Mouse (Mus musculus): ENCODE measurements at regions not wholly inside any gene's neighbourhood (a gene's known extent, or its start where the extent isn't known, plus 50 kb on each side); places are given as distances from the start of the nearest gene placed in this dataset.

DNA sequence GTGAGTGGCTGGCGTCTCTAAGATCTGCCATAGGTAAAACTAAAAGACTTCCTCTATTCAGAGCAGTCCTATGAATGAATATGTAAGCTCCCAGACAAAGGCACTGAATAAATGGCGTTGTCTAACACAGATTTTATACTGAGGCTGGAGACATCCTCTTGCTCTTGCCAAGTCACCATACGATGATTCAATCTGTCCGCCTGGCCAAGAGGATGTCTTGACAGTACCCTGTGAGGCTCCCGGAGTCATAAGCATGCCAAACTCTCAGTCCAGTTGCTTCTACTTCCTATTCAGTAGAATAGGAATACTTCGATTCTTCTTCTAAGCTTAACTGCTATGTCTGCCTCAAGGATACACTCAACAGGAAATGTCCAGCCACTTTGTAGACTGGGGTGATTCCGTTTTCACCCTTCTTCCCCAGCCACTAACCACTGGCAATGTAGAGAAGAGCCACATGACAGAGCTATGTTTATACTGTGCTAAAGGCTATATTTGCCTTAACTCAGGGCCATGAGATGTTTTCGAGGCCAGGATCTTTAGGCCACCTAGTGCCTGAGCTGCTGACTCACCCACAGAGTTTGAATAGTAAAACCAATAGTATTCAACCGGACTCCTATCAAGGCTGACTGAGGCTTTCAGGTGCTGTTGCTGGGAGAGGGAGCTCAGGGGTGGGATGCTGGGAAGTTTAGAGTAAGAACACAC, 188.7 kb upstream of the Atp5g3 start:
- peak; percentile 20 for DNase-seq (ENCODE audit: inconsistent ontology term)

DNA sequence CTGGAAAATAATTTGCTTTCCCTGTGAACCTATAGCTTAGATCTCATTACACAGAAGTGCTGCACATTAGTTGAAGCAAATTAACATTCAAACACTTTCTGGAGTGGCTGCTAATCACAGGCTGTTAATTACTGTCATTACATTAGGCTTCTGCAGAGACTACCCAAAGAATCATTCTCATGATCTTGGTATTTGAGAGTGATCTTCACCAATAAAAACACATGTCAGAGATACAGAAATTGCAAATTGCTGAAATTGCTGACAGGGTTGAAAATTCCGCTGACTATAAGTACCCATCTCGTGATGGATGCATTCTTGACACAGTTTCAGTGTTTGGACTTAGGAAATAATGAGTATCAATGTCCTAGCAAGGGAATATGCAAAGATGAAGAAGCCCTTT, 185.7 kb upstream of the Atp5g3 start:
- no peak for DNase-seq (ENCODE audit: inconsistent ontology term)

DNA sequence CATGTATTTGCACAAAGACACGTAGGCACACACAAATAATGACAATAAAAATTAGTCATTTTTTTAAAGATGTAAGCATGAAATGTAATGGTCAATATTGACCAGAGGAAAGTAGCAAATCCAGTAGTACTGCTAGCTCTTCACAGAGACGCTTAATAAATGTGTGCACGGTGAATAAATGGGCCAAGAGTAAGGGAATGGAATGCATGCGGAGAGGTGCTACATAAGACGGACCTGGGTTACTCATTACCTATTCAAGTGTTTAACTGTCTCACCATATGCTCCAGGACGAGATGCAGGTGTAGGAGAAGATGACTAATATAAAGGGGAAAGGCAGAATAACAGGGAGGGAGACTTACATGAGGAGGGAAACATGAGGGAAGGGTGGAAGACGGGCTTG, 182.4 kb upstream of the Atp5g3 start:
- no peak for DNase-seq (ENCODE audit: inconsistent ontology term)

DNA sequence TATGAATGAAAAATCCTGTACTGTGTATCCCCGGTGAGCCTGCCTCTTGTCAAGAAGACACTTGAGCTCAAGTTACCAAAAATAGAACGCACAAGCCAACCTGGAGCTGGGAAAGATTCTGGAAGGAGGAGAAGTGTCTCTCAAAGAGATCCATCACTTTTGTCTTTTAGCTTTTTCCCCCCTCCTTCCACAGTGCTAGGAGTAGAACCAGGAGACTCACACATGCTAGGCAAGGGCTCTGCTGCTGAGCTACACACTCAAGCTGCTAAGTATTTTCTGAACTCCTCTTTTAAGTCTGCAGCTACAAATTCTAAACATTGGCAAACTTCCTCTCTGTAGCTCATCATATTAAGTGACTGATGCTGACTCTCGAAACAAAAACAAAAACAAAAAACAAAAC, 176.2 kb upstream of the Atp5g3 start:
- DNase-seq (ENCODE audit: inconsistent ontology term), result no peak

DNA sequence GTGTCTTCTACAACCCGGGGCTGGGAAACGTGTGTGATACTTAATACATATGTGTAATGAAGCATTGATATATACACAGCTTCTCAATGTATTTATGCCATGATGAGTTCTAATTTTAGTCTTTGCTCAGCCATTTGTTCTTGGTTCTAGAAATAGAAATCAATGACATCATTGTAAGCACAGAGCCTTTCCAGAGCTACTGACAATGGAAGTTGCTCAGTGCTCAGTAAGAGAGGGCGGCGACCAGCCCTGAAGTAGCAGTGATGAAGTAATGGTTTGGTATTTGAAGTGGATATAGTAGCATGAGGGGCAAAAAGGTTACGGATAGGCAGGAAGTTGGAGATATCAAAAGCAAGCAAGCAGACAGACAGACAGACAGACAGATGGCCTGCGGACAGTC, 173.8 kb upstream of the Atp5g3 start:
- DNase-seq (ENCODE audit: inconsistent ontology term), result no peak

DNA sequence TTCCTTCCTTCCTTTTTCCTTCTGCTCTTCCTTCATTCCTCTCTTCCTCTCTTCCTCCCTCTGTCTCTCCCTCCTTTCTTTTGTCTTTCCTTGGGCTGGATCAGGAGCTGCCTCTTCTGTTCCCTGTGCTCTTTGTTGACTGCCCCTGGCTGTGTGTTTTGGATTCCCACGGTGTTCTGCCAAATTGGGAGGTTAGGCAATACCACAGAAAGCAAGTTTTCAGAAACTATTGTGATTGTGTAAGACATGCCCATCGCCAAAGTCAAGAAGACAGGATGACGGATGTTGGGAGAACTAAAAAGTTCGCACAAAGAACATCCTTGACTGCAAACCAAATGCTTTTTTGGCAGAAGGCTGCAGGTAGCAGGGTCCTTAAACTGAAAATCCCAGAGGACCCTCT, 165.6 kb upstream of the Atp5g3 start:
- DNase-seq (ENCODE audit: inconsistent ontology term), result no peak

DNA sequence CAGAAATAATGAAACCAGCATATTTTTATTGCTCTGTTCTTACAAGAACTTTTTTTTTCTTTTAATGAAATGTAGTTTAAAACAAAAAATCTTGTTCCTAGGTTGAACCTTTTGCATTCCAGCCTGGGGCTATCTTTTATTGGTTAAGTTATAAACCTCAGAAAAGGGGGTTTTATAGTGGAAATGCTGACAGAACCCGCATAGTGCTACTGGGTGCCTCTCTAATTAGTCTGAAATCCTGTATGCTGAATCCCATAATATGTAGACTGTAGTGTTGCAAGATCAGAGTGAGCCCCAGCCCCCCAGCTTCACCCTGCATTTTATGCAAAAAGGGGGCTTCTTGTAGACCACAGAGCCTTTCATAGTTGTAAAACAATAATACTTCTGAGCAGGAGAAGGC, 164.4 kb upstream of the Atp5g3 start:
- no peak for DNase-seq (ENCODE audit: inconsistent ontology term)

DNA sequence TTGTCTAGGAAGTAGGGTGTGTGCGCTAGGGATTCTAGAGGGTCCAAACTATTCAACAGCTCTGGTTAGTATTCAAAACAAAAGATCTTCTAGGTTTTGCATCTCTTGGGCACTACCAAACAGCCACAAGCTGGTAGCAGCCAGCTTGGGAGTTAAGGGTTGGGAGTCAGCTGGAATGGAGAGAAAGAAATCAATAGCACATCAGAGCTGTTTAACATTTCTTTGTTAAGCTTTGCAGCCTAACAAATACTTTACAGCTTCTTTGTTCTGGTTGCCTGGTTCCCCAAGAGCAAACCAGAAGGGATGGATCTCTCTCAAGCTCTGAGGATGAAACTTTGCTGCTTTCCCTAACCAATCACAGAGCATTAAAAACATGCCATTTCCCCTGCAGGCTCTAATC, 162.3 kb upstream of the Atp5g3 start:
- no peak for DNase-seq (ENCODE audit: inconsistent ontology term)

DNA sequence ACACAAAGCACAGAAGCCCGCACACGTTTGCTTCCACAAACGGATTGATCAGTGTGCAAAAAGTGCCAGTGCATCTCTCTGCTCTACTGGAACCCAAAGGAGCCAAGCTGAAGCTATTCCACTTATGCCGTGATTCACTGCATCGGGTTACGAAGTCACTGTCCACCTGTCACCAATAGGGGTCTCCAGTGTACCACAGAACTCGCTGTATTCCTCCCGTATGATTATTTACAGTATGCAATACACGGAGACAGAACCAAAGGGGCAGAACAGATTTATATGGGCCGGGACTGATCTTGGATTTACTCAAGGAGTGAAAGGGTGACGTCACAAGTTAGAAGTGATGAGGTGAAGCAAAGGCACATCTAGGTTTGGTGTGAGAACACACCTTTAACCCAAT, 155.5 kb upstream of the Atp5g3 start:
- peak; percentile 34 for DNase-seq (ENCODE audit: inconsistent ontology term)

DNA sequence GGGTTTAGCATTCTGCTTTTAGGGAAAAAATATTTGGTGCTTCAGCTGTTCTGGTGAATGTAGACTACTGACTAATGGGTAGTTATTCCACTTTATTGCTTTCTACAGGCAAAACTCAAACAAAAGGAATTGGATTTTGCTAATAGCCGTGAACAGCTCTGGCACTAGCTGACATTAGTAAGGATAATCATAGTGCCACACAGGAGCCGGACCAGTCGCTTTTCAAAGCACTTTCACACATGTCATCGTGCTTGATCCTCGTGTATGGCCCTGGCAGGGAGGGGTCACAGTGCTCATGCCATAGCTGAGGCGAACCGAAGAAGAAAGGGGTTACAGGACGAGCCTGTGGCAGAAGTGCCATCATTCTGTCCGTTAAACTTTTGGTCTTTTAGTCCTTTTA, 153.2 kb upstream of the Atp5g3 start:
- DNase-seq (ENCODE audit: inconsistent ontology term), result no peak

DNA sequence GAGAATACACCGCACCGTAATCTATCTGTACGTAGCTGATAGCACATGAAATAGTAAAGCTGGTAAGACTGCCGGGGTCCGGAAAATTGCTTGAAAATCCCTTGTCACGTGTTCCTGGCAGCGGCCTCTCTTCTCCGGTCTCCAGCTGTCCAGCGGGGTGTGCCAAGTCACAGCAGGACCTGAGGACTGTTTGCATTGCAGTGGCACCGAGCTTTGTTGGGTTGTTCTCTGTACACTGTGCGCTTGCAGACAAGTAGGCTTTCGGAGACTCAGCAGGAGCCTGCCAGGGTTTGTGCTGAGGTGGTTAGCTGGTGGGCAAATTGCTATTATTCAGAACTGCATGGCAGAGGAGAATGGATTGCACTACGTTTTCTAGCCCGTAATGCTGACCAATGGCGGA, 152.7 kb upstream of the Atp5g3 start:
- peak; percentile 41 for DNase-seq (ENCODE audit: inconsistent ontology term)

DNA sequence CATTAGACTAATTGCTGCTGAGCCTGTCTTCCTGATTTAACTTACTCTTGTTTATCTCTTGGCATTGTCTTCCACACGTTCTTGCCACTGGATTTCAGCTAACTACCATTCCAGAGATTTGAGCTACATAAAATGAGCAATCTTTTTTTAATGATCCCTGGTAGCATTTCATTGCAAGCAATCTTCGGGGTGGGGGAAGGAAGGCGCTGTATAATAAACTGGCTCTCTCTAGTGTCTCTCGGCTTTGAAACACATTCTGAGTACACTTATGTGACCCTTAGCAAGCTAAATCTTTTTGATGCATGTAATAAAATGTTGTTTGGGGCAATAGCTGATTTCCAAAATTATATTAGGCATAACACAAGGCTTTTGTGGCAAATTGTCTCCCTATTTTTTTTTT, 152.2 kb upstream of the Atp5g3 start:
- no peak for DNase-seq (ENCODE audit: inconsistent ontology term)

DNA sequence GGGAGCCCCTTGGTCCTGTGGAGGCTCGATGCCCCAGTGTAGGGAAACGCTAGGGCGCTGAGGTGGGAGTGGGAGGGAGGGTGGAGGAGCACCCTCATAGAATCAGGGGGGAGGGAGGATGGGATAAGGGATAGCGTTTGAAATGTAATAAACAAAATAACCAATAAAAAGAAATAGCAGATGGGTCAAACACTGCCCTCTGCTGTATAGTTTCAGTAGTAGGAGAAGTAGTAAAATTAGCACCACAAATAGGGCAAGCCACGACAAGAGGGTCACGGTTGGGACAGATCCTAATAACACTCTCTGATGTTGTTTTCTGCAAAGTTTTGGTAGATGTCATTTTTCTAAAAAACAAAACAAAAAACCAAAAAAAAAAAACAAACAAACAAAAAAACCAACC, 131.3 kb upstream of the Atp5g3 start:
- no peak for DNase-seq (ENCODE audit: inconsistent ontology term)

DNA sequence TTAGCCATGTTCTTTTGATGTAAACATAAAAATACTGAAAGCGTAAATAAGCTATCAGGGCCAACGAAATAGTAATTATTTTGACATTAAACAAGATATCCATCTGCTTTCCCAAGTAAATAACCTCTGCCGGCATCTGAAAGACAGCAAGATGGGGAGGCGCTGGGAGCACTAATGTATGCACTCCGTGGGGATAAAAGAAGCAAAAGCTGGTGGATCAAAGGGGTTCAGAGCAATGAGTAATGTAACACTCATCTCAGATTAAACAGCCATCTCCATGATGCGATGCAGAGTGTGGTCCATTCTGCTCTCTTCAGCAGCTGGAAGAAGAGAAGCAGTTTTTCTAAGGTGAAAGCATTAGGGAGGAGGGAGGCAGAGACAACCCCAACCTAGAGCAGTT, 128.5 kb upstream of the Atp5g3 start:
- no peak for DNase-seq (ENCODE audit: inconsistent ontology term)

DNA sequence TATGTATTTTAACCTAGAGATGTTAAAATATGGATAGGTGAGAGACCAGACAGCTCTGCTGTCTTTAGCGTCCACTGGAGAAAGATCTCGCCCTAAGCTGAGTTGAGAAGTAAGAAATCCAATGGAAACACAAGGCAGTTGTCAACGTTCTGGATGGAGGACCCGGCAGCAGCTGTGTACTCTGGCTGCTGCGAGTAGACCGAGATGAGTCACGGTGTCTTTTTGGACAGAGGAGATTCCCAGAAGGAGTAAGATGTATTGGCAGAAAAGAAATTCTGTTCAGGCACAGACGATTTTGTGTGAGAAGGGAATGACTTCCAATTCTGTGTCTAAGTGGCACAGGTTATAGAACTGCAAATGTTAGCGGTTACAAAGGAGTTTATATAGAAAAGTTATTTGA, 124.9 kb upstream of the Atp5g3 start:
- no peak for DNase-seq (ENCODE audit: inconsistent ontology term)

DNA sequence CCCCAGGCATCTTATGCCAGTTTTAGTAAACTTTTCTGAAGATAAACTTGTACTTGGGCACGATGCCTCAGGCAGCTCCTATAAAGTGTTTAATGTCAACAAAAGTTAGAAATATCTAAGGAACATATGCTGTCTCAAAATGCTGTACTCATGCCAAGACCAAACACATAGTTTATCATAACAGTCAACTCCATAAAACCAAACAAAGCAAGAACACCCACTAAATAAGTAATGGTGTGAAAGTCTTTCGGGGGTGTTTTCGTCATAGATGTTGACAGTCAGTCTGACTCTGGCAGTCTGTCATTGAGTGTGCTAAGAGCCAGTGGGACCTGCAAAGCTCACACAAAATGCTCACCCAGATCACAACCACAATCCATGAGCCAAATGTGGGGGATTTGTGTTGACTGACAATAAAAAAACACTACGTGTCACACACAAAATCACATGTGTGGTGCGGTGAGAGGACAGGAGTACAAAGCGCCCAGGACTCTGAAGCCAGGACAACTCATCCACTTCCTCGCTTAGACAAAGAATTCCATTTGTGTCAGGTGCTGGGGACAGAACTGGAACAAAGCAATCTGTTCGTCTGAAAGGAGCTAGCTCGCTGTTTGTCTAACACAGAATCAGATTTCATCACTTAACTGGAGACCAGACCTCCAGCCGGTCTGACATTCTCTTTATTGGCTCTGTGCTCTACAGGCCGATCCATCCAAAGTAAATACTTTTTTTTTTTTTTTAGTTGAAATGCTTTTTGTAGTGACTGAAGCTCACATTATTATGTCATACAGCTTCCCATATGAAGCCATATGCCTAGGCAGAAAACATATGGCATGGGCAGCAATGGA, 121.3 kb upstream of the Atp5g3 start:
- DNase-seq (ENCODE audit: inconsistent ontology term), result no peak

DNA sequence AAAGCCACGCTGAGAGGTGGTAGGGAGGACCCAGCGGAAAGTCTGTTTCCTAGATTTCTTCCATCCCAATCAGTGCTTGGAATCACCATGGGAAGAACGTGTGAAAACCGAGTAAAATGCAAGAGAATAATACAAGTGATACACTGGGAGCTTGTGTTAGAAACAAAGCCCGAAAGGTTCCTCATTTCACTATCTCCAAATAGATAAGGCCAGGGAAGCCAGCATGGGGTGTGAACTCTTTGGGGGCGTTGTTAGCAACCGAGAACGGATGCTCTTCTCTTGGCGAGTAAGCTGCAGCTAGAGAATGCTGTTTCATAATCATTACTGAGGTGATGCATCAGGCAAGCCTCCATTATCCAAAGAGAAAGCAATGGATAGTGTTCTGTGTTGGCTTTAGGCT, 118.8 kb upstream of the Atp5g3 start:
- no peak for DNase-seq (ENCODE audit: inconsistent ontology term)

DNA sequence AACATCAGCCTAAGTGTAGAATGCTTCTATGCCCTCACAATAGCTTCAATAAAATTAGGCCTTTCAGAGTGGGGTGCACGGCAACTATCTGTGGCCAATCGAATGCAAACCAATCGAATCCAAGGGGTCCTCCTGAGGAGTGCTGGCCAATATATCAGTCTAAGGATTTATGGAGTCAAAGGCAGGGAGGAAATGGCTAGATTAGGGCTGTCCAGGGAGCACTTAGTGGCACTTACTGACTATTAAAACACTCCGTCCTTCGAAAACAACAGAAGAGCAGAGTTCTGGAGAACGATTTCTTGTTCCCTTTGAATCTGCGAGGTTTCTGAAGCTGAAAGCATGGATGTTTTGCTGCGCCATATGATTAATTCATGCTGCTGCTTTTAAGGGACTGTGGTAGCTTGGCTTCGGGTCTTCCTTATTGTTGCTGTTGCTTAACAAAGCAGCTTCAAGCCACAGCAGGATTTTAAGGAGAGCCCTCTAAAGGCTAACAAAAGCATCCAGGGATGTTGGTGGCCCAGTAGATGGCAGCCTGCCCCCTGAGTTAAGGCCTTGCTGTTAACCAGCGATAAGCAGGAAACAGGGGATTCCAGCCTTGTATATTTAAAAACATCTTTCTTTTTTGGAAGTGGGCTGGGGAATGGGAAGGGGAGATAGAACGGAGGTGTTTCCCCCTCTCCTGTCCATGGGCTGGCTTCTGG, 116.4 kb upstream of the Atp5g3 start:
- DNase-seq (ENCODE audit: inconsistent ontology term), result no peak

DNA sequence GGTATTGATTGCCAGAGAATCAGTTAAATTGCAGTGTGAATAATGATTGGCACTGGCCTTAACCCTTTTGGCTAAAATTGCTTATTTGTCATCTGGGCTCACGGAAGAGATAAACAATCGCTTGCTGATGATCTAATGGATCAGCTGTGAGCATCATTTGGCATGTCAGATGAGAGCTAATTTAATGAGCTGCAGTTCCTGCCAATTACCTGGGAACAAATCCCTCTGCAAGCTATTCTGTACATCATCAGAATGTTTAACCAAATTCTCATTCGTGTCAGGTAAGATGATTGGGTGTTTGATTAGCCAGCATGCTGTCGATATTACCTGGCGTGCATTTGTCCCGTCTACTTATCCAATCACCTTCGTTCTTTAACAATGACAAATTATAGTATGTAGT, 104.0 kb upstream of the Atp5g3 start:
- DNase-seq (ENCODE audit: inconsistent ontology term), result no peak

DNA sequence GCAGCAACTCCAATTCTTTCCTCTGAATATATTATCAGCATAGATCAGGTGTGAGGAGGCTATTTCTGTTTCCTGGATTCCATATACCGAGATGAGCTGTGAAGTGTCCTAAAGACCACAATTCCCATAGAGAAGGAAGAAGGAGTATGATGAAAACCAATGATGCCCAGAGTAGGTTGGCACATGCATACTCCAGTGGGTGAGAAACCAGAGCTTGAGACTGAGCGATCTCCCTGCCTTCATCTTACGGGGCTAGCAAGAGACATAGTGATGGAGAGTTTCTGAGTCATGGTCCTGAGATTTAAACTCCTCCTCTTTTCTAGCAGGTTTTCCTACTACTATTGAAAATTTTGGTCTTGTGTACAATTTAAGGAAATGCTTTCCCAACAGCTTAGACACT, 103.1 kb upstream of the Atp5g3 start:
- DNase-seq (ENCODE audit: inconsistent ontology term), result no peak

DNA sequence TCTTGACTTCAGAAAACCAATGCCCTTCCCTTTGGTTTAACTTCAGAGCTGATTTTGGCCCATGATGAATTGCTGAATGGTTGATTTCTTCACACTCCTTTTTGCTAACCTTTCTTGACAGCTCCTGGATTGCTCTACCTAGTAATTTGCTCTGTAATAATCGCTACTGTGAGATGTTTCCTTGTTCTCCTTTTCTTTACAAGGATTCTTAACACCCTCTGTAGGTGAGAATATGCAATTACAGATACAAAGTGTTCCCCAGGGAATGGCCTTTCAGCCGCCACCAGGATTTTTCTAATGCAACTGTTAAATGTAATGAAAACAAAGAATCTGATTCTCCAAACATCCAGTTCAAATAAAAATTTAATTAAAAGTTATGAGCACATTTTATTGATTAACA, 87.4 kb upstream of the Atp5g3 start:
- DNase-seq (ENCODE audit: inconsistent ontology term), result peak; percentile 27

DNA sequence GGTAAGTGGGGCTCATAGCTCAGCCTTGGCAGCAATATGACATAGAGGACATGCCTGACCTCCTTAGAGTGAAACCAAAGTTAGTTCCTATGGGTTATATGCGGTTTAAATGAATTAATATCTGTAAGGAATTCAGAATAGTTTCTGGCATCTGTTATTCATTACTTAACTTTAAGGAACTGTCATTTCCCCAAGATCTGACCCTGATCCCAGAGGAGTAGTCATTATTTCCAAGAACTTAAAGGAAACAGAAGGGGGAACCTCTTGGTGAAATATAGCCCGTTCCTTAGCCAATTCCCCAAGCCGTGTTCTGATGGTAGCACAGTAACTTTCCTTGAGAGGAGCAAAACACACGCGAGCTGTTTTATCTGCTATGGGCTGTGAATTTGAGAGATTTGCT, 85.9 kb upstream of the Atp5g3 start:
- DNase-seq (ENCODE audit: inconsistent ontology term), result no peak

DNA sequence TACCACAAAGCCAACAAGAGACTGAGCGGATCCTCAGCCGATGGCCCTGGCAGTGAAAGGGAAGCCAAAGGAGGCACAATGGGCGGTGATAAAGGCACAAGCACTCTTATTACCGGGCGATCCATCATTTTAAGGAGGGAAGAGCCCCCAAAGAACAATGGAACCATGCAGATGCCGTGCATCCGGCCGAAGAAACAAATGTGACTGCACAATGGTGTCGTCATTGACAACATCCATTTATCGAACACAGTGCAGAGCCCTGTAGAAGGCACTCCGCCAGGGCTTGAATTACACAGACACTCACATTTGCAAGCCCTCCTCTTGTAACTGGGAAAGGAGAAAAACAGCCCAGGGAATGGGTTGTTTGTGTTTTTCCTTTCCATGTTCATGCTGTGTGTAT, 80.7 kb upstream of the Atp5g3 start:
- DNase-seq (ENCODE audit: inconsistent ontology term), result no peak
